Mouse (Mus musculus) thymus, adult 2 months (tissue): ENCODE data around the gene Rnf20.

Source experiments
- CTCF ChIP-seq: fragments of 200-500 bp; IDR thresholded peaks from 2 replicates; pipeline ENCODE4 v1.5.1; 2012; ENCODE audit warnings: mild to moderate bottlenecking, control low read depth, low read length, moderate library complexity, borderline replicate concordance; ENCODE audit not compliant: control insufficient read depth, poor library complexity, insufficient read depth; ENCODE audit errors: extremely low read depth
- POLR2A ChIP-seq: fragments of 200-500 bp; IDR thresholded peaks from 2 replicates; pipeline ENCODE4 v1.6.1; 2012; ENCODE audit warnings: mild to moderate bottlenecking, low read length, control low read depth, moderate library complexity; ENCODE audit not compliant: control insufficient read depth, poor library complexity, insufficient read depth; ENCODE audit errors: extremely low read depth

- TF ChIP-seq CTCF (no peak), POLR2A (no peak)
Measured at GRCm38 (mm10) chr4:49596846-49597182, 35.0 kb upstream of the Rnf20 start.
